In the genomic region with DNA sequence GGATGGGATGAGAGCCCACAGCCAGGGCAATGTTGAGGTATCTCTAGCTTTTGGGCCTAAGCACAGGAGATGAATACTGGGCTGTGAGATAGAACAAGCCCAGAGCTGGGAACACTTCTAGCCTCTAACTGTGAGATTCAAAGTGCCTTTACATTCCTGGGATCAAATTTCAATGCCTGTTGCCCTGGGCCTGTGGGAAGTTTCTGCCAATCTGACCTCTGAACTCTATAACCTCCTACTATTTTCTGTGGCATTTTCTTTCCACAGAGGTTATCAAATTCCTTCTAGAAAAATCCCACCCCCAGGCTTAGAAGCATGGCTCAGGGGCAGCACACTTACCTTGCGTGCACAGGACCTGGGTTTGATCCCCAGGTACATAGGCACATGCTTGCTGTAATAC, we compare ENCODE assay signal across 24 mouse cellular contexts. TPM values are rescaled to one million over a fixed set of nuclear protein-coding genes. Genes with fewer than 3 reads are reported as not detected.
DNase-seq lines count a peak whose midpoint lies in the region; ATAC-seq lines count a peak whose summit lies in the region.
"Had no signal": no experiment of that assay in that cellular context is flagged by ENCODE, and none has a peak within 500 bp of the region (broad histone marks: within the 10 kb centered on the region; RNA-seq: fewer than 3 reads in every experiment).

No protein-coding gene starts in this region.

- 66% methylated on average over 1 of the region's 1 CpGs for WGBS in heart, embryonic 10.5 days
- 68% methylated on average over 1 of the region's 1 CpGs for WGBS in midbrain, embryonic 12.5 days
- WGBS in midbrain, embryonic 10.5 days = 78% methylated on average over 1 of the region's 1 CpGs
- WGBS in embryonic facial prominence, embryonic 10.5 days = 41% methylated on average over 1 of the region's 1 CpGs

- H3K9ac ChIP-seq in midbrain, embryonic 12.5 days (replicated peaks) = 0 out of 2 replicates have a peak overlapping the region, but pooled peaks have one; percentile 6
- H3K9ac ChIP-seq: embryonic facial prominence, embryonic 15.5 days; heart, embryonic 13.5 days; hindbrain, embryonic 12.5 days; intestine, embryonic 15.5 days had no signal

- ATAC-seq in midbrain, embryonic 12.5 days (ENCODE audit: low FRiP score, low read depth) = no peak
- ATAC-seq: activated CD4-positive, CD25-positive, alpha-beta regulatory T cell, adult 4 months; forebrain, embryonic 14.5 days; hindbrain, postnatal 0 days; intestine, embryonic 15.5 days had no signal

- H3K4me2 ChIP-seq in midbrain, embryonic 12.5 days (replicated peaks) = no peak overlapping the region
- H3K4me2 ChIP-seq: embryonic facial prominence, embryonic 15.5 days; heart, embryonic 13.5 days; hindbrain, embryonic 12.5 days; intestine, embryonic 15.5 days had no signal

- no peak for DNase-seq in heart, embryonic 10.5 days (ENCODE audit: low spot score)
- no peak for DNase-seq in heart, adult 18-20 months
- DNase-seq in midbrain, embryonic 10.5 days (ENCODE audit: low spot score) = no peak
- DNase-seq in embryonic facial prominence, embryonic 10.5 days (ENCODE audit: low spot score) = peak; percentile 18
- DNase-seq in yolk sac, embryonic 10.5 days (ENCODE audit: low spot score) = peak; percentile 41
- no peak for DNase-seq in frontal cortex, adult 2 months (ENCODE audit: extremely low spot score in 1 of 2, low spot score in 1 of 2)
- no peak for DNase-seq in urinary bladder, postnatal 10 days (ENCODE audit: low spot score)
- DNase-seq: adrenal gland, postnatal 14 days; cerebellum, adult 11-12 months; cerebellum, adult 9-11 months; cerebellum, postnatal 36 days; gastrocnemius, postnatal 10 days; heart, postnatal 36 days had no signal

- H3K36me3 ChIP-seq in heart, embryonic 10.5 days = no peaks in the 10 kb centered on the region
- no peaks in the 10 kb centered on the region for H3K36me3 ChIP-seq in midbrain, embryonic 12.5 days
- H3K36me3 ChIP-seq in midbrain, embryonic 10.5 days = no peaks in the 10 kb centered on the region
- H3K36me3 ChIP-seq in embryonic facial prominence, embryonic 10.5 days (replicated peaks) = 0 out of 2 replicates have a peak, but pooled peaks cover 8% of the 10 kb centered on the region
- H3K36me3 ChIP-seq: embryonic facial prominence, embryonic 15.5 days; heart, embryonic 13.5 days; hindbrain, embryonic 12.5 days; intestine, embryonic 15.5 days had no signal

- peaks cover 22% of the 10 kb centered on the region; the same call in 1 of the 2 replicates for H3K27me3 ChIP-seq in heart, embryonic 10.5 days (ENCODE audit: insufficient read depth, poor library complexity, severe bottlenecking)
- peaks cover 6% of the 10 kb centered on the region for H3K27me3 ChIP-seq in midbrain, embryonic 12.5 days
- H3K27me3 ChIP-seq in midbrain, embryonic 10.5 days (ENCODE audit: low read depth, poor library complexity, severe bottlenecking) = peaks cover 6% of the 10 kb centered on the region
- peaks cover 7% of the 10 kb centered on the region for H3K27me3 ChIP-seq in embryonic facial prominence, embryonic 10.5 days (replicated peaks; ENCODE audit: low read depth, poor library complexity, severe bottlenecking)
- H3K27me3 ChIP-seq: embryonic facial prominence, embryonic 15.5 days; heart, embryonic 13.5 days; hindbrain, embryonic 12.5 days; intestine, embryonic 15.5 days had no signal

- peaks cover 11% of the 10 kb centered on the region for H3K4me1 ChIP-seq in heart, embryonic 10.5 days
- H3K4me1 ChIP-seq in midbrain, embryonic 12.5 days = no peaks in the 10 kb centered on the region
- H3K4me1 ChIP-seq in midbrain, embryonic 10.5 days = peaks cover 10% of the 10 kb centered on the region
- H3K4me1 ChIP-seq in embryonic facial prominence, embryonic 10.5 days = peaks cover 20% of the 10 kb centered on the region
- H3K4me1 ChIP-seq: hindbrain, embryonic 12.5 days; intestine, embryonic 15.5 days had no signal

- no peaks in the 10 kb centered on the region for H3K9me3 ChIP-seq in heart, embryonic 10.5 days
- no peaks in the 10 kb centered on the region for H3K9me3 ChIP-seq in midbrain, embryonic 12.5 days
- H3K9me3 ChIP-seq in midbrain, embryonic 10.5 days (replicated peaks) = no peaks in the 10 kb centered on the region
- H3K9me3 ChIP-seq in embryonic facial prominence, embryonic 10.5 days = no peaks in the 10 kb centered on the region
- H3K9me3 ChIP-seq: embryonic facial prominence, embryonic 15.5 days; forebrain, embryonic 10.5 days; heart, embryonic 13.5 days; hindbrain, embryonic 12.5 days; intestine, embryonic 15.5 days had no signal

- 0 out of 2 replicates have a peak overlapping the region, but pooled peaks have one; percentile 3 for H3K27ac ChIP-seq in heart, embryonic 10.5 days
- H3K27ac ChIP-seq in midbrain, embryonic 12.5 days (replicated peaks) = no peak overlapping the region
- no peak overlapping the region for H3K27ac ChIP-seq in midbrain, embryonic 10.5 days (replicated peaks)
- no peak overlapping the region; the same call in 1 of the 2 replicates for H3K27ac ChIP-seq in embryonic facial prominence, embryonic 10.5 days (replicated peaks)
- H3K27ac ChIP-seq: embryonic facial prominence, embryonic 15.5 days; forebrain, embryonic 10.5 days; heart, embryonic 13.5 days; hindbrain, embryonic 12.5 days; hindbrain, postnatal 0 days; intestine, embryonic 15.5 days had no signal

- H3K4me3 ChIP-seq in heart, embryonic 10.5 days = no peak overlapping the region
- H3K4me3 ChIP-seq in midbrain, embryonic 12.5 days = no peak overlapping the region
- H3K4me3 ChIP-seq in midbrain, embryonic 10.5 days = no peak overlapping the region
- no peak overlapping the region for H3K4me3 ChIP-seq in embryonic facial prominence, embryonic 10.5 days
- H3K4me3 ChIP-seq: embryonic facial prominence, embryonic 15.5 days; erythroblast, embryonic 14.5 days; forebrain, embryonic 10.5 days; heart, embryonic 13.5 days; hindbrain, embryonic 12.5 days; intestine, embryonic 15.5 days had no signal

RNA-seq across cellular contexts. Expression of a gene that starts 7.8 kb away (rescaled TPM):
- polyA plus RNA-seq in heart, embryonic 10.5 days (2016; fragmentation: Nextera tagmentation; extraction: Ambion mirVana) = 201 and 237 TPM in 2 replicates
- 10 to 100 TPM; 12.5 to 17.5 TPM for total RNA-seq in heart, adult 18-20 months (2021)
- polyA plus RNA-seq in midbrain, embryonic 12.5 days (2016; fragmentation: Nextera tagmentation; extraction: Ambion mirVana) = 188 and 190 TPM in 2 replicates
- polyA plus RNA-seq in midbrain, embryonic 10.5 days (2016; fragmentation: Nextera tagmentation; extraction: Ambion mirVana) = 276 and 278 TPM in 2 replicates
- 302 and 304 TPM in 2 replicates for polyA plus RNA-seq in embryonic facial prominence, embryonic 10.5 days (2016; fragmentation: Nextera tagmentation; extraction: Ambion mirVana)
- polyA plus RNA-seq in frontal cortex, adult 2 months (2012; rRNA removed) = 61.8 and 70.6 TPM in 2 replicates

RNA-seq across cellular contexts. Expression of a gene that starts 23.1 kb away (rescaled TPM):
- 3.0 and 6.3 TPM in 2 replicates for polyA plus RNA-seq in heart, embryonic 10.5 days (2016; fragmentation: Nextera tagmentation; extraction: Ambion mirVana)
- 1 to 10 TPM in 1 of 2 experiments, under 1 TPM in 1; 0.32 to 5.0 TPM for total RNA-seq in heart, adult 18-20 months (2021)
- 3.7 and 3.8 TPM in 2 replicates for polyA plus RNA-seq in midbrain, embryonic 12.5 days (2016; fragmentation: Nextera tagmentation; extraction: Ambion mirVana)
- polyA plus RNA-seq in midbrain, embryonic 10.5 days (2016; fragmentation: Nextera tagmentation; extraction: Ambion mirVana) = 4.7 and 7.2 TPM in 2 replicates
- polyA plus RNA-seq in embryonic facial prominence, embryonic 10.5 days (2016; fragmentation: Nextera tagmentation; extraction: Ambion mirVana) = 9.3 and 12.6 TPM in 2 replicates
- 3.4 and 3.9 TPM in 2 replicates for polyA plus RNA-seq in frontal cortex, adult 2 months (2012; rRNA removed)

RNA-seq across cellular contexts. Expression of a gene that starts 28.1 kb away (rescaled TPM):
- 1.6 and 3.6 TPM in 2 replicates for polyA plus RNA-seq in heart, embryonic 10.5 days (2016; fragmentation: Nextera tagmentation; extraction: Ambion mirVana)
- total RNA-seq in heart, adult 18-20 months (2021) = under 1 TPM in 1 of 2 experiments, not detected in 1; 0.44 TPM
- 0.54 TPM in 1 of 2 replicates, not detected in the other for polyA plus RNA-seq in midbrain, embryonic 12.5 days (2016; fragmentation: Nextera tagmentation; extraction: Ambion mirVana)
- 0.50 and 1.5 TPM in 2 replicates for polyA plus RNA-seq in midbrain, embryonic 10.5 days (2016; fragmentation: Nextera tagmentation; extraction: Ambion mirVana)
- 1.9 and 2.0 TPM in 2 replicates for polyA plus RNA-seq in embryonic facial prominence, embryonic 10.5 days (2016; fragmentation: Nextera tagmentation; extraction: Ambion mirVana)
- 0.84 and 1.4 TPM in 2 replicates for polyA plus RNA-seq in frontal cortex, adult 2 months (2012; rRNA removed)
- total RNA-seq: hindbrain, postnatal 0 days; MEL had no signal
- polyA plus RNA-seq: erythroblast, embryonic 14.5 days; forebrain, embryonic 14.5 days had no signal

RNA-seq across cellular contexts. Expression of a gene that starts 36.9 kb away (rescaled TPM):
- polyA plus RNA-seq in heart, embryonic 10.5 days (2016; fragmentation: Nextera tagmentation; extraction: Ambion mirVana) = 535 and 802 TPM in 2 replicates
- total RNA-seq in heart, adult 18-20 months (2021) = 1 to 10 TPM; 4.5 to 4.7 TPM
- 2,082 and 2,101 TPM in 2 replicates for polyA plus RNA-seq in midbrain, embryonic 12.5 days (2016; fragmentation: Nextera tagmentation; extraction: Ambion mirVana)
- 1,603 and 1,647 TPM in 2 replicates for polyA plus RNA-seq in midbrain, embryonic 10.5 days (2016; fragmentation: Nextera tagmentation; extraction: Ambion mirVana)
- polyA plus RNA-seq in embryonic facial prominence, embryonic 10.5 days (2016; fragmentation: Nextera tagmentation; extraction: Ambion mirVana) = 1,428 and 1,442 TPM in 2 replicates
- polyA plus RNA-seq in frontal cortex, adult 2 months (2012; rRNA removed) = 233 TPM in 2 replicates

RNA-seq across cellular contexts. Expression of a gene that starts 50.2 kb away (rescaled TPM):
- polyA plus RNA-seq in heart, embryonic 10.5 days (2016; fragmentation: Nextera tagmentation; extraction: Ambion mirVana) = 212 and 236 TPM in 2 replicates
- 100 to 1,000 TPM; 114 to 126 TPM for total RNA-seq in heart, adult 18-20 months (2021)
- polyA plus RNA-seq in midbrain, embryonic 12.5 days (2016; fragmentation: Nextera tagmentation; extraction: Ambion mirVana) = 196 and 202 TPM in 2 replicates
- 261 and 293 TPM in 2 replicates for polyA plus RNA-seq in midbrain, embryonic 10.5 days (2016; fragmentation: Nextera tagmentation; extraction: Ambion mirVana)
- 290 and 302 TPM in 2 replicates for polyA plus RNA-seq in embryonic facial prominence, embryonic 10.5 days (2016; fragmentation: Nextera tagmentation; extraction: Ambion mirVana)
- 215 and 219 TPM in 2 replicates for polyA plus RNA-seq in frontal cortex, adult 2 months (2012; rRNA removed)

Comparison
In these comparisons a context has a peak if more than half of its experiments do, and no peak if none do; other contexts are left out.
1. DNase-seq: peak in embryonic facial prominence, embryonic 10.5 days (single experiment) and yolk sac, embryonic 10.5 days (single experiment); none in heart, embryonic 10.5 days (single experiment), heart, adult 18-20 months (0 of 2), midbrain, embryonic 10.5 days (single experiment), frontal cortex, adult 2 months (0 of 2) and urinary bladder, postnatal 10 days (single experiment).